Comparison of ENCODE assay signal across 15 mouse cellular contexts in genomic region chr11:114654552-114654951, GRCm38 (mm10). TPM values are rescaled to one million over a fixed set of nuclear protein-coding genes. Genes with fewer than 3 reads are reported as not detected.
A peak's percentile ranks its signal among the peaks of the same experiment; 100 is the strongest.
DNase-seq lines count a peak whose midpoint lies in the region; ATAC-seq and TF ChIP-seq lines count a peak whose summit lies in the region.
"Had no signal": no experiment of that assay in that cellular context is flagged by ENCODE, and none has a peak within 500 bp of the region (broad histone marks: within the 10 kb centered on the region; RNA-seq: fewer than 3 reads in every experiment).

No protein-coding gene starts in this region.

- H3K36me3 ChIP-seq in liver, postnatal 0 days (replicated peaks; ENCODE audit: insufficient read depth, low read length), result no peaks in the 10 kb centered on the region
- H3K36me3 ChIP-seq: embryonic facial prominence, embryonic 10.5 days; neural tube, embryonic 15.5 days had no signal

- no peak for TF ChIP-seq EP300 in liver, postnatal 0 days (IDR thresholded peaks at IDR 0.05; ENCODE audit: low read depth)

- H3K9ac ChIP-seq in liver, postnatal 0 days (replicated peaks), result no peak overlapping the region
- H3K9ac ChIP-seq: neural tube, embryonic 15.5 days had no signal

- no peak overlapping the region for H3K27ac ChIP-seq in cerebellum, adult 2 months (ENCODE audit: insufficient read depth, low read length)
- no peak overlapping the region for H3K27ac ChIP-seq in liver, postnatal 0 days (ENCODE audit: low read depth)
- H3K27ac ChIP-seq: embryonic facial prominence, embryonic 10.5 days; neural tube, embryonic 15.5 days had no signal

- H3K4me2 ChIP-seq in liver, postnatal 0 days (ENCODE audit: low read depth, low read length), result no peak overlapping the region
- H3K4me2 ChIP-seq: neural tube, embryonic 15.5 days had no signal

- no peak for ATAC-seq in liver, postnatal 0 days
- ATAC-seq: midbrain, embryonic 16.5 days had no signal

- TF ChIP-seq CTCF in cerebellum, adult 2 months (IDR thresholded peaks at IDR 0.05; ENCODE audit: borderline replicate concordance, insufficient read depth, low read depth, low read length), result peak; percentile 15; the same call in 1 of the 2 replicates
- peak; percentile 51 for TF ChIP-seq CTCF in liver, postnatal 0 days (IDR thresholded peaks at IDR 0.05; ENCODE audit: low read depth)

- no peaks in the 10 kb centered on the region for H3K4me1 ChIP-seq in cerebellum, adult 2 months (ENCODE audit: control insufficient read depth, insufficient read depth, low read length)
- no peaks in the 10 kb centered on the region for H3K4me1 ChIP-seq in liver, postnatal 0 days (ENCODE audit: insufficient read depth)

- no peak overlapping the region for H3K4me3 ChIP-seq in cerebellum, adult 2 months (replicated peaks; ENCODE audit: insufficient read depth, low read depth, low read length)
- H3K4me3 ChIP-seq in liver, postnatal 0 days (ENCODE audit: low read depth, low read length), result no peak overlapping the region
- H3K4me3 ChIP-seq: embryonic facial prominence, embryonic 10.5 days; neural tube, embryonic 15.5 days had no signal

- no peak for TF ChIP-seq POLR2A in cerebellum, adult 2 months (IDR thresholded peaks at IDR 0.05; ENCODE audit: borderline replicate concordance, insufficient read depth, low read length)

- no peak for DNase-seq in cerebellum, adult 2 months
- no peak for DNase-seq in cerebellum, postnatal 14 days
- no peak for DNase-seq in liver, postnatal 0 days
- DNase-seq in liver (no peak), R1 (ENCODE audit: low read depth, low spot score) (peak; percentile 54)
- DNase-seq in lung, postnatal 36 days, result peak; percentile 51
- DNase-seq in spleen, postnatal 14 days (ENCODE audit: low spot score in 2 of 2), result no peak
- no peak for DNase-seq in ovary, postnatal 36 days (ENCODE audit: low spot score)
- DNase-seq: adrenal gland, postnatal 36 days; cerebellum, adult 11-12 months; heart, postnatal 14 days; right cerebral cortex, postnatal 25 days had no signal

- 53% methylated on average over 5 of the region's 5 CpGs for WGBS in cerebellum, adult 2 months
- WGBS in liver, postnatal 0 days (ENCODE audit: insufficient replicate concordance), result 31% methylated on average over 5 of the region's 5 CpGs

- no peaks in the 10 kb centered on the region for H3K9me3 ChIP-seq in liver, postnatal 0 days (ENCODE audit: low read length)
- H3K9me3 ChIP-seq: embryonic facial prominence, embryonic 10.5 days; neural tube, embryonic 15.5 days had no signal

- H3K27me3 ChIP-seq in cerebellum, adult 2 months (ENCODE audit: control insufficient read depth, insufficient read depth, low read length), result no peaks in the 10 kb centered on the region
- H3K27me3 ChIP-seq in liver, postnatal 0 days (ENCODE audit: insufficient read depth, low read length), result 0 out of 2 replicates have a peak, but pooled peaks cover 2% of the 10 kb centered on the region
- H3K27me3 ChIP-seq: neural tube, embryonic 15.5 days had no signal

RNA-seq across cellular contexts. Expression of gene Rpl38, which starts 13.8 kb away (rescaled TPM):
- polyA plus RNA-seq in cerebellum, adult 2 months (2012; rRNA removed), result 1,362 and 1,509 TPM in 2 replicates
- 793 and 837 TPM in 2 replicates for polyA plus RNA-seq in liver, postnatal 0 days (2015; fragmentation: Nextera tagmentation; extraction: Ambion mirVana)

RNA-seq across cellular contexts. Expression of gene Ttyh2, which starts 20.7 kb away (rescaled TPM):
- polyA plus RNA-seq in cerebellum, adult 2 months (2012; rRNA removed), result 81.2 and 92.5 TPM in 2 replicates
- polyA plus RNA-seq in liver, postnatal 0 days (2015; fragmentation: Nextera tagmentation; extraction: Ambion mirVana), result 22.1 and 23.7 TPM in 2 replicates

Comparison
In these comparisons a context has a peak if more than half of its experiments do, and no peak if none do; other contexts are left out.
1. DNase-seq: peak in R1 (single experiment) and lung, postnatal 36 days (single experiment); none in cerebellum, adult 2 months (0 of 2), cerebellum, postnatal 14 days (0 of 2), liver, postnatal 0 days (single experiment), liver (single experiment), spleen, postnatal 14 days (0 of 2) and ovary, postnatal 36 days (single experiment).